Mouse (Mus musculus) layer of hippocampus, postnatal 10 days (tissue): ENCODE measurements around the gene Il22ra2. TPM values are rescaled to one million over a fixed set of nuclear protein-coding genes. Genes with fewer than 3 reads are reported as not detected.
"Not testable (repeated sequence)": the region's sequence is repeated elsewhere in the genome, so short reads cannot be mapped to it uniquely, and the experiment has no call there.

ENCODE experiments used
- DNase-seq, 2 experiments: peaks; one replicate each; pipeline ENCODE4 v3.0.0; 2021; ENCODE audit warnings: low spot score in 2 of 2
- total RNA-seq, 2 experiments: library from RNA; stranded (reverse); gene quantifications; 2 replicates each; pipeline ENCODE4 v1.2.3; 2021

Gene Il22ra2
- total RNA-seq, 2 experiments from 2014 or later: not detected

- no peak for DNase-seq
Observed at GRCm38 (mm10) chr10:19600093-19600420, 21.7 kb upstream of the Il22ra2 start.

- DNase-seq: not testable (repeated sequence)
Observed at GRCm38 (mm10) chr10:19601502-19601901, 20.3 kb upstream of the Il22ra2 start.

- no peak for DNase-seq
Observed at GRCm38 (mm10) chr10:19603231-19603630, 18.6 kb upstream of the Il22ra2 start.

GRCm38 (mm10) chr10:19609125-19609524, 12.7 kb upstream of the Il22ra2 start:
- DNase-seq: no peak

GRCm38 (mm10) chr10:19611616-19612015, 10.2 kb upstream of the Il22ra2 start:
- no peak for DNase-seq

- no peak for DNase-seq
Observed at GRCm38 (mm10) chr10:19613111-19613753, 8.6 kb upstream of the Il22ra2 start.

- DNase-seq: no peak
Observed at GRCm38 (mm10) chr10:19619736-19620135, 2.1 kb upstream of the Il22ra2 start.

GRCm38 (mm10) chr10:19624617-19625016, 2.8 kb downstream of the Il22ra2 start:
- DNase-seq: no peak

GRCm38 (mm10) chr10:19627342-19627741, 5.5 kb downstream of the Il22ra2 start:
- DNase-seq: no peak

- DNase-seq: no peak
Observed at GRCm38 (mm10) chr10:19627748-19628147, 6.0 kb downstream of the Il22ra2 start.

- no peak for DNase-seq
Observed at GRCm38 (mm10) chr10:19631616-19632195, 9.9 kb downstream of the Il22ra2 start.

GRCm38 (mm10) chr10:19638851-19639250, 17.1 kb downstream of the Il22ra2 start:
- DNase-seq: no peak

- DNase-seq: no peak
Observed at GRCm38 (mm10) chr10:19639630-19640029, 17.8 kb downstream of the Il22ra2 start.

- no peak for DNase-seq
Observed at GRCm38 (mm10) chr10:19645119-19645518, 23.3 kb downstream of the Il22ra2 start.

GRCm38 (mm10) chr10:19657426-19657825, 35.6 kb downstream of the Il22ra2 start:
- no peak for DNase-seq

GRCm38 (mm10) chr10:19659953-19660352, 38.2 kb downstream of the Il22ra2 start:
- DNase-seq: no peak

GRCm38 (mm10) chr10:19668973-19669372, 47.2 kb downstream of the Il22ra2 start:
- no peak for DNase-seq

GRCm38 (mm10) chr10:19672015-19672414, 50.2 kb downstream of the Il22ra2 start:
- no peak for DNase-seq

- DNase-seq: no peak
Observed at GRCm38 (mm10) chr10:19673146-19673545, 51.3 kb downstream of the Il22ra2 start.
